Mouse (Mus musculus) urinary bladder, adult 2 months (tissue): ENCODE data around the gene Dlg5. TPM values are rescaled to one million over a fixed set of nuclear protein-coding genes. Genes with fewer than 3 reads are reported as not detected.

ENCODE experiments used
- DNase-seq: peaks from one replicate; pipeline ENCODE4 v3.0.0; 2022; ENCODE audit warnings: low spot score
- polyA plus RNA-seq: library from polyadenylated mRNA; depleted of rRNA; stranded (reverse); fragments of >200 nt; gene quantifications from 2 replicates; pipeline ENCODE4 v1.2.3, GENCODE M21; 2012

Dlg5 gene
- polyA plus RNA-seq, 1 experiment: 19.2 TPM

GRCm38 (mm10) chr14:24234411-24234810 is 11.3 kb downstream of the Dlg5 start:
- no peak for DNase-seq

DNA sequence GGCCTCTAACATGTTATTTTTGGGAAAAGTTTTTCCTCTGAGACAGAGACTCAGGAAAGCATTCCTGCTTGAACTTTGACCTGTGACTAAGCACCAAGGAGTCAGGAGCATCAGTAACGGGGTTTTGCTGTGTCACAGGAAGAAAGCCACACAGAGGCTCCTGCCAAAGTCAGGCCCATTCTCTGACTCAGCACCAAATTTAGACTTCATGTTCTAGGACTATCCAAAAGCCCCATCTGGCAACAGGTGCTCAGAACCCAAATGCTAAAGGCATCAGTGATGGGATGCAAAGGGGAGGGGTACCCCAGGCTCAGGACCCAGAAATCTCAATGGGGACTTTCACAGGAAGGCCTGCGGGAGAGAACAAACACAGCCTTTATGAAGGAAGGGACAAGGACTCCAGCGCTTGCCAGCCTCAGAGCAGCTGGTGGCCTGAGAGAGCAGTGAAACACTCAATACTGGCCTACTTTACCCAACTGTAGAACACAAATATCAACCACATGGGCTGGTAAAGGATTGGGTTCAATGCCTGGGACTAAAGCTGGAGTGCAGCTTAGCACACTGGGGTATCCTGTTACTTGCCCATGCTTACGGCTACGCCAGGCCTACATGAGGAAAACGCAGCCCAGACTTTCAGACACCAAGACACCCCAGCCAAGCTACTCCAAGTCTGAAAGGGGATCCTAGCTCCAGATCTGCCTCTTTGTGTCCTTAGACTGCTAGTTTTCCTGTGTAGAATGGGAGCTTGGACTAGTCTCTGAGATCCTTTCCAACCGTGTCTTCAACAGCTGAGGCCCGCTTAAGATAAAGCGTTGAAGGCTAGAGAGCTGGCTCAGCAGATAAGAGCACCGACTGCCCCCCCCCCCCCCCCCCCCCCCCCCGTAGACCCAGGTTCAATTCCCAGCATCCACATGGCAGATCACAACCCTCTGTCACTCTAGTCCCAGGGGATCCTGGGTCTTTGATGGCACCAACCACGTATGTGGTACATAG is 12.8 kb downstream of the Dlg5 start:
- DNase-seq: no peak

DNA sequence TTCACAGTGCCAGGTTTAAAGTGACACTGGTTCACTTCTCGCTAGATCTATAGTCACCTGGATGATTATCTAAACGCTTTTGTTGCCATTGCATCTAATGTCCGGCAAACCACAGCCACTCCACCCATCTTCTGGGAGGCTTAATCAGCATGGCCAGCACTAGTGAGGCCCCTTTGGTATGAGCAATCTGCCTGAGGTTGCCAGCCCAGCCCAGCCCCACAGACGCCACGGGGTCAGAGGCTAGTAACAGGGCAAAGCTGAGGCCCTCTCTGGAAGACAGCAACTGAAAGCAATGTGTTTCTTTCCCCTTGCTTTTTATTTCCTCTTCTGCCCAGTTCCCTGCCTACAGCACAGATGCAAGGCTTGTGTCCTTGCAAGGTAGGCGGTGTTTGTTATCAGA is 17.2 kb downstream of the Dlg5 start:
- DNase-seq: no peak

DNA sequence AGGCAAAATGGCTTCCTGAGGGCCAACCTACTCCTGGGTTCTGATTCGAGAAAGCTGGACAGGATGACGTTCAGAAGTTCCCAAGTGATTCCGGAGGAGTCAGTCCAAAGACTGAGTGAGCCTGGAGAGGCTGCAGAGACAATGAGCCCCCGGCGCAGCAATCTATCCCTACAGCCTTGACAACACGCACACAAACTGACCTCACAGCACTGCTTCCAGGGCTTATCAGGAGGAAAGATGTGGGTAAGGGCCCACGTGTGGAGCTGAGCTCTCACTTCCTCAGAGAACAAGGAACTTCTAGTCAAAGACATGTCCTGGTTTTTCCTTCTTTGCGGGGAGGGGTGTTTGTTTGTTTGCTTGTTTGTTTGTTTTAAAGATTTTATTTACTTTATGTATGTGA is 18.7 kb downstream of the Dlg5 start:
- no peak for DNase-seq

DNA sequence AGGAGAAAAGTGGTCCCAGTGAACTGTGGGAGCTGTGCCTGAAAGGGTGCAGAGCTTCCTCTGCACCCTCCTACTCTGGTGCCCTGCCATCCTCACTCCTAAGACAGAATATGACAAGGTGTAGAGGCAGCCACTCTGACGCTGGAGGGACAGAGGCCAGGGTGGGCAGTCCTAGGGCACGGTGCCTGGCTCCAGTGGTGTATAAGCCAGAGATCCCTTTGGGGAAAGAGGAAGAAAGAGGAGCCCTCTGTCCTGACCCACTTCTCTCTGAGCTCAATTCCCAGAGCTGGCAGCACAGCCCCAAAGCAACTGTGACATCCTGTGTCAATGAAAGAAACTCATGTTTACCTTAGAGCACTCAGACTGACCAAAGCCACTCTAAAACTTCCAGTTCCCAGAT is 19.4 kb downstream of the Dlg5 start:
- DNase-seq: no peak

DNA sequence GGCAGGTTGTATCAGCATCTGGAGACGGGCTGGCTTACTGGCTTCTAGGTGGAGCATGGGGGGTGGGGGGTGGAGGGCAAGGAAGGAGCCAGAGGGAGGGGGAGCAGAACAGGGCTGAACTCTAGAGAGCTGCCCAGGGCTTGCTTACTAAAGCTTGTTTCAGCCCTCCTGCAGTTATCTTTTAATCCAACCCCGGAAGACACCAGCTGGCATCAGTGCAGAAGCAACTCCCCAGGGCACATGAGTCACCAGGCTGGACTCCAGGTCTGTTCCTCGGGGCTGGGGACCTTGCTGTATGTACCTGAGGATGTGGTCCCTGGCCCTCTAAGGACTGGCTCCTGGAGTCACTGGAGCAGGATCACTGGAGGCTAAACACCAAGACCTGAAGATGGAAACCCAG is 23.0 kb downstream of the Dlg5 start:
- DNase-seq: no peak

DNA sequence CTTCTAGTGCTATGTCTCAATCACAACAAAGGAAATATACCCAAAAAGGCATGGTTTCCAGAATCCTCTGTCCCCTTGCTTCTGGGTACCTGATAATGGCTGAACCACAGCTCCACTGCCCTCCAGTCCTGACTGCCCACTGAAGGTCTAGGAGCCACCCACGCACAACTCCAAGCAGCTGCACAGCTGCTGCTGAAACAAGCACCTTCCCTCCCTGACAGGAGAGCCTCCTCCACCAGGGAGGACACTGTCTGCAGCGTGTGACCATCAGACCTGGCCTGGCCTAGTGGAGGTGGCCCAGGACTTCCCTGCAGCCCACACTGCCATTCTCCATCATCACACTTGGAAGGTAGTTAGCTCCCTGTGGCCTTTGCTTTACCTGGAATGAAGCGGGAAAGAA is 23.4 kb downstream of the Dlg5 start:
- DNase-seq: no peak

DNA sequence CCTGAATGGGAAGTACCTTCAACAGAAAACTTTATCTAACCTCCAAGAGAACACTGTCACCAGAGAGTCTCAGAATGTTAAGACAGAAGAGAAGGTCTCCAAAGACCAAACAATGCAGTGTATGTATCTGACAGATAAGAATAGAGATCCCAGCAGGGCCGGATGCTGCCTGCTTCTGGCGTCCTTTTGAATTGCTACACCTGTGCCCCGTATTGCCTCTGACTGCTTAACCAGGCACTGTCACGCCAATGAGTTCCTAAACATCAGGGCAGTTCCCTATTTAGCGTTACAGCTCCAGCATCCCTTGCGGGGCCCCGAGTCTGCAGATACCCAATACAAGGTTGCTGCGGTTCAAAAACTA is 28.4 kb downstream of the Dlg5 start:
- no peak for DNase-seq

- no peak for DNase-seq
Measured at GRCm38 (mm10) chr14:24216678-24217361, 28.9 kb downstream of the Dlg5 start.

- no peak for DNase-seq
Measured at GRCm38 (mm10) chr14:24216064-24216463, 29.7 kb downstream of the Dlg5 start.

GRCm38 (mm10) chr14:24214436-24214835 is 31.3 kb downstream of the Dlg5 start:
- no peak for DNase-seq

DNA sequence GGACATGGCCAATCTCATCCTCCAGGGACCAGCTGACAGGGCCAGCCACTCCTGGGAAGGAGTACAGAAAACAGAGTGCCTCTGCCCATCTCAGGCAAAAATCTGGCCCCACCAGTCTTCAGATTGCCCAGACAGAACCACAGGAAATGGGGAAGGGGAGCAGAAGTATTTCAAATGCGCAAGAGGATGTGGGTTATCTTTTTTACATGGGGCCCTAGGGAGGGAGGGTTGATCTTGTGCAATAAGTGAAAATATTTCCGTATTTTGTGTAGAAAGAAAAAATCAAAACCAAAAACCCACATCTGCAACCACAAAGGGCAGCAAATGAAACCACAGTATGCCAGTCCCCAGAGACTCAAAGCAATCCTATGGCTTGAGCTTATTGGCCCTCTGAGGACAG is 32.4 kb downstream of the Dlg5 start:
- no peak for DNase-seq

DNA sequence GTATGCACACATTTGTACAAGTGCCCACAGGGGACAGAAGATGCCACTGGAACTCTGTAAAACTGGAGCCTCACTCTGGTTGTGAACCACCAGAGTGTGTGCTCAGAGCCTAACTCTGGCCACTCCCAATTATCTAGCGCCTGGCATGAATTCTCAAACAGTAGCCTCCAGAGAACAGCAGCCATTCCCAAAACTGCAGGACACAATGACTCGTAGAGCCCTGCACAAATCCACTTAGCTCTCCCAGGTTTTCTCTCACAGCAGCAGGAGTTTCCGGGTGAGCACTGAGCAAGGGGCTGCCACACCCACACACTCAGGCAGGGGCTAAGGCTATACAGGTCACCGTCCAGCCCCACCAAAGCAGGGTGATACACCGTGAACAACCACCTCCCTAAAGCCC is 32.9 kb downstream of the Dlg5 start:
- no peak for DNase-seq

GRCm38 (mm10) chr14:24207360-24207752 is 38.4 kb downstream of the Dlg5 start:
- DNase-seq: no peak

DNA sequence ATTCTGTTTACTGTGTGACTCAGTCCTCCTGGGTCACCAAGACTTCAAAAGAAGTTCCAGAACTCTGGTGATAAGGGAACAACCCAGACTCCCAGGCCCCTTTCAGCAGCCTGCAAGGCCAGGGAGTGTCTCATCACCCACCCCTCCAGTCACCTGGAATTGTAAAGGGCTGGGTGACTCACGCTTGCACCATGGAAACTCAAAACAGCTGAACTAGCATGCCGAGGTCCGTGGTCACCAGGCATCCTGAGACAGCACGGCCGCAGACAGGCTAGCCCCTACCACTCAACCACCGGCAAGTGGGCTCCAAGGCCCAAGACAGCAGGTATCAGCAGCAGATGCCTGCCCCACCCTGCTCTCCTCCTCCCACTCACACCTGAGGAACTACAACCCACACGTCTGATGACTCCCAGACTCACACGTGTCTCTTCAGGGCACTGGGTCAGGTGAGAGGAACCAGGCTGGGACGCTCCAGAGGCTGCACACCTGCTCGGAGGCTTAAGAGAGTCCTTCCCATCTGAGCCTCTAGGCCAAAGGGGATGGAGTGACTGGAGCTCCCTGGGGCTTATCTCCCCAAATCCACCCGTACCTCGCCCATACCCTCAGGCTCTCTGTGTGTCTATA is 38.9 kb downstream of the Dlg5 start:
- DNase-seq: no peak

- DNase-seq: no peak
Measured at GRCm38 (mm10) chr14:24206314-24206713, 39.4 kb downstream of the Dlg5 start.

DNA sequence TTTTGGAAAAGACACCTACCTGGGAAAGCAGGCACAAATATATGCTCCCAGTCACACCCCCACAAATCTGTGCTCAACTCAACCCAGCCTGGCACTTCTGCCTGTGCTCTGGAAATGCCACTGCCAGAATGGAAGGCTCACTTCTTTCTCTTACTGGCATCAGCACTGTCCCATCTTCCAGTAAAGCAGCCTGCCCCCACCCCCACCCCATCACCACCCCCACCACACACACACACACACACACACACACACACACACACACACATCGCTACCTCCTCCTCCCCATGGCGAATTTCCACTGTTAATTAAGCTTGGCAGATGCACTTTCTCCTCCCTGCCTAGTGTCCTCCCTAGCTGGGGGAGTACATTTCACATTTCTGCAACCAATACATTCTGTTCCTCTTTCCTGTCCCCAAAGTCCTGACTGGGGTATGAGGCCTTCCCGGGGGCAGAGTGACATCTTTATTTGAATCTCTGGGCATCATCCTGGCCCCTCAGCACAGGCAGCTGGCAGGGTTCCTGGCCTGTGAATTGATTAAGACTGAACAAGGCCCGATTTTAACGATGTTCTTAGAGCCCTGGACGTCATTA is 40.3 kb downstream of the Dlg5 start:
- no peak for DNase-seq

DNA sequence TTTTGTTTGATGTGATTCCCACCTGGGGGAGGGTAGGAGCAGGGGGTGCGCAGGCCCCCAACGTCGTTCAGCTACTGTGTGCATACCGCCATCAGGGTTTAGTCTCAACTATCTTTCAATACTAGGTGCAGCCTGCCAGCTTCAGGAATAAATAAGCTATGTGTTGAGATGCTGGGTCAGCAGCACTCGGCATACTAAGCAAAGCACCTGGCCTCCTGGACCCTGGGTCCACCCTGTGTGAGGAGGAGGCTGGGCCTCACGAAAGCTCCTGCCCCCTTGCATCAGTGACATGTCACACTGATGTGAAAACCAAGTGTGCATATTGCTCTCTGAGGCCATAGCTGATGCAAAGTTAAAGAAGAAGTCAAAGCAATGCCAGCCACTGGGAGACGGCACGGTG is 42.5 kb downstream of the Dlg5 start:
- no peak for DNase-seq

- DNase-seq: no peak
Measured at GRCm38 (mm10) chr14:24200771-24201170, 44.9 kb downstream of the Dlg5 start.

GRCm38 (mm10) chr14:24199732-24200131 is 46.0 kb downstream of the Dlg5 start:
- DNase-seq: no peak

- no peak for DNase-seq
Measured at GRCm38 (mm10) chr14:24197865-24198264, 47.9 kb downstream of the Dlg5 start.

- DNase-seq: no peak
Measured at GRCm38 (mm10) chr14:24196947-24197346, 48.8 kb downstream of the Dlg5 start.
